Mouse (Mus musculus) spleen, adult 2 months (tissue): Measurements from ENCODE around the gene Mgat4b. TPM values are rescaled to one million over a fixed set of nuclear protein-coding genes. Genes with fewer than 3 reads are reported as not detected.

Experiments
- DNase-seq, 2 experiments: peaks; one replicate each; pipeline versions ENCODE4 v3.0.0 to v3.0.0-alpha.2; 2012 to 2021; ENCODE audit warnings: low spot score in 2 of 2, low read depth in 1 of 2
- H3K27ac ChIP-seq: fragments of 200-500 bp; 2 replicates; pipeline ENCODE4 v1.5.1; 2012; ENCODE audit warnings: low read length, inconsistent platforms; ENCODE audit not compliant: insufficient read depth
- H3K27me3 ChIP-seq: fragments of 200-500 bp; 2 replicates; pipeline ENCODE4 v1.6.1; 2012; ENCODE audit warnings: mild to moderate bottlenecking, moderate library complexity, low read length, inconsistent platforms; ENCODE audit not compliant: control insufficient read depth, insufficient read depth
- H3K36me3 ChIP-seq: fragments of 200-500 bp; 2 replicates; pipeline ENCODE4 v1.6.1; 2012; ENCODE audit warnings: mild to moderate bottlenecking, low read length, inconsistent platforms; ENCODE audit not compliant: control insufficient read depth, insufficient read depth
- H3K4me1 ChIP-seq: fragments of 200-500 bp; 2 replicates; pipeline ENCODE4 v1.6.1; 2011; ENCODE audit warnings: inconsistent platforms; ENCODE audit not compliant: control insufficient read depth, insufficient read depth, insufficient read length
- H3K4me3 ChIP-seq: fragments of 200-500 bp; 2 replicates; pipeline ENCODE4 v1.5.1; 2011; ENCODE audit warnings: mild to moderate bottlenecking, inconsistent platforms; ENCODE audit not compliant: insufficient read depth, insufficient read length; ENCODE audit errors: extremely low read depth
- CTCF ChIP-seq: fragments of 200-500 bp; IDR thresholded peaks from 2 replicates; pipeline ENCODE4 v1.5.1; 2011; ENCODE audit warnings: mild to moderate bottlenecking, inconsistent platforms; ENCODE audit not compliant: insufficient read depth, insufficient read length, insufficient replicate concordance; ENCODE audit errors: extremely low read depth
- POLR2A ChIP-seq: fragments of 200-500 bp; IDR thresholded peaks from 2 replicates; pipeline ENCODE4 v1.6.1; 2011; ENCODE audit warnings: low read depth, low read length, inconsistent platforms
- whole genome bisulfite sequencing: fragments of 180-500 bp; shearing (Covaris S2); methylation state at CpG from one replicate; pipeline ENCODE4 v1.1.7; 2018; 5-methylcytosine and 5-hydroxymethylcytosine counted together
- polyA plus RNA-seq: library from polyadenylated mRNA; depleted of rRNA; stranded (reverse); fragments of >200 nt; gene quantifications from 2 replicates; pipeline ENCODE4 v1.2.3, GENCODE M21; 2012

The Mgat4b gene
- polyA plus RNA-seq, 1 experiment: 32.6 TPM

GRCm38 (mm10) chr11:50216724-50217366 lies 6.2 kb downstream of the Mgat4b start:
- Histone ChIP-seq H3K4me3 (no peak overlapping the region), H3K36me3 (no peaks in the 10 kb centered on the region), H3K27ac (no peak overlapping the region), H3K4me1 (no peaks in the 10 kb centered on the region; the same call in 1 of the 2 replicates), H3K27me3 (no peaks in the 10 kb centered on the region)
- 83% methylated on average over 4 of the region's 4 CpGs for WGBS
- DNase-seq: no peak
- no peak for TF ChIP-seq CTCF
- no peak for TF ChIP-seq POLR2A

DNA sequence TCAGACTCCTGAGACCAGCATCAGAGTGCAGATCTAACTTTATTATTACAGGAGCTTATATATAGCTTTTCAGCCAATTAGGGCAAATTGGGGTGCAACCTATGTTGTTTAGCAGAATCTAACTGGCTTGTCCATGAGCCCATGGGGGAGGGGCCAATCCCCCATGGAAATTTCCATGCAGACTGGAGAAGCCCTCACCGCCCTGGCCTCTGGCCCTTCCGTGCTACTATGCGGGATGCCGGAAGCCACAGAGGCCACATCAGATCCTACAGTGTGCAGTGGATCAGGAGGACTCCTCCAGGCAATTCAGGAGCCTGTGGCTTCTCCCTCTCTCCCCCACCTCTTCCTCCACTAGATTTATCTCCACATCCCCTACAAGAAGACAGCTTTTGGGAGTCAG lies 7.1 kb downstream of the Mgat4b start:
- Histone ChIP-seq H3K36me3 (no peaks in the 10 kb centered on the region), H3K27me3 (no peaks in the 10 kb centered on the region), H3K27ac (no peak overlapping the region), H3K4me3 (no peak overlapping the region), H3K4me1 (no peaks in the 10 kb centered on the region; the same call in 1 of the 2 replicates)
- WGBS: 90% methylated on average over 4 of the region's 4 CpGs
- DNase-seq: no peak
- no peak for TF ChIP-seq POLR2A
- TF ChIP-seq CTCF: no peak

- Histone ChIP-seq H3K4me1 (no peaks in the 10 kb centered on the region; the same call in 1 of the 2 replicates), H3K27me3 (no peaks in the 10 kb centered on the region), H3K27ac (no peak overlapping the region), H3K36me3 (no peaks in the 10 kb centered on the region), H3K4me3 (no peak overlapping the region)
- 65% methylated on average over 2 of the region's 2 CpGs for WGBS
- TF ChIP-seq POLR2A: no peak
- TF ChIP-seq CTCF: no peak
- DNase-seq: no peak
Measured at GRCm38 (mm10) chr11:50219833-50220232, 9.1 kb downstream of the Mgat4b start.

- Histone ChIP-seq H3K4me3 (no peak overlapping the region), H3K4me1 (peaks cover 3% of the 10 kb centered on the region; the same call in 1 of the 2 replicates), H3K27me3 (no peaks in the 10 kb centered on the region), H3K27ac (no peak overlapping the region), H3K36me3 (no peaks in the 10 kb centered on the region)
- DNase-seq: no peak
- 74% methylated on average over 7 of the region's 7 CpGs for WGBS
- TF ChIP-seq POLR2A (no peak), CTCF (no peak)
Measured at GRCm38 (mm10) chr11:50222559-50223276, 12.0 kb downstream of the Mgat4b start.

GRCm38 (mm10) chr11:50223783-50224662 lies 13.3 kb downstream of the Mgat4b start:
- 7% methylated on average over 17 of the region's 17 CpGs for WGBS
- Histone ChIP-seq H3K4me3 (peak overlapping the region; percentile 64), H3K4me1 (peaks cover 3% of the 10 kb centered on the region; the same call in 1 of the 2 replicates), H3K27ac (peak overlapping the region; percentile 64; the same call in 1 of the 2 replicates), H3K36me3 (no peaks in the 10 kb centered on the region), H3K27me3 (no peaks in the 10 kb centered on the region)
- DNase-seq: no peak
- TF ChIP-seq POLR2A (no peak), CTCF (no peak)

GRCm38 (mm10) chr11:50224671-50225530 lies 14.2 kb downstream of the Mgat4b start:
- no peak for TF ChIP-seq POLR2A
- TF ChIP-seq CTCF: no peak
- peak overlapping the region; percentile 64 for H3K27ac ChIP-seq
- WGBS: 1% methylated on average over 69 of the region's 70 CpGs
- H3K27me3 ChIP-seq: no peaks in the 10 kb centered on the region
- DNase-seq: peak in 1 of 2 experiments; percentile 56
- no peaks in the 10 kb centered on the region for H3K36me3 ChIP-seq
- peak overlapping the region; percentile 64 for H3K4me3 ChIP-seq
- peaks cover 3% of the 10 kb centered on the region; the same call in 1 of the 2 replicates for H3K4me1 ChIP-seq
